Mouse (Mus musculus) cerebellum, postnatal 25 days (tissue): ENCODE results near the gene Gadl1.
A peak's percentile ranks its signal among the peaks of the same experiment; 100 is the strongest.

ENCODE experiments used
- DNase-seq, 2 experiments: peaks; one replicate each; pipeline ENCODE4 v3.0.0; 2021; ENCODE audit warnings: mixed read lengths in 2 of 2

Gene Gadl1

DNA sequence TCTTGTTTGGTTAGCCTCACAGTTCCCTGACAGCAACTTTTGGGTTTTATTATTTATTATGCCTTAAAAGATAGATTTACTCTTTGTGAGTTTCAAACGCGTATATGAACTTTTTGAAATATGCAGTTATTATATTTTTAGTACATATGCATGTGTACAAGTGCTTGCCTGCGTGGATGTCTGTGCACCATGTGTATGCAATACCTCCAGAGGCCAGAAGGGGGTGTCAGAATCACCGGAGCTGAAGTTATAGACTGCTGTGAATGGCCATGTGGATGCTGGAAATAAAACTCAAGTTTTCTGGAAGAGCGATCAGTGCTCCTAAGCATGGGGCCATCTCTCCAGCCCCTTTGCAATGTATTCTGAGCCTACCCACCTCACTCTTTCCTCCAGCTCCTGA is 28.7 kb downstream of the Gadl1 start:
- DNase-seq, result no peak

DNA sequence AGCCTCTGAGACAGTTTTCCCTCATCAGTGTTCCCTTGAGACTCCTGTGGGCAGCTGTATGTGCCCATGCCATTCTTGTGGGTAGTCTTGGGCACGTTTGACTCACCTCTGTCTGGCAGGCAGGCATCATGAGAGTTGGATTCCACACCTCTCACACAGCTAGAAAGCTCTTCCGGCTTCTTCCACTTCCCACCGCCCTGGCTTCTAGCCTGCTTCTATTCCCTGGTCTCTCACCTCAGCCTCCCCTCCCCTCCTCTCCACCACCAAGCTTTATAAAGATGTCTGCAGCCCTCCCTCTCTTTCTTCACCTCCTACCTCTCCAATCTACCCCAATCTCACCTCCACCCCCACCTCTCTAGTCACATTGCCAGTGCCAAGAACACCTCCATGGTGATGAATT is 30.2 kb downstream of the Gadl1 start:
- no peak for DNase-seq

DNA sequence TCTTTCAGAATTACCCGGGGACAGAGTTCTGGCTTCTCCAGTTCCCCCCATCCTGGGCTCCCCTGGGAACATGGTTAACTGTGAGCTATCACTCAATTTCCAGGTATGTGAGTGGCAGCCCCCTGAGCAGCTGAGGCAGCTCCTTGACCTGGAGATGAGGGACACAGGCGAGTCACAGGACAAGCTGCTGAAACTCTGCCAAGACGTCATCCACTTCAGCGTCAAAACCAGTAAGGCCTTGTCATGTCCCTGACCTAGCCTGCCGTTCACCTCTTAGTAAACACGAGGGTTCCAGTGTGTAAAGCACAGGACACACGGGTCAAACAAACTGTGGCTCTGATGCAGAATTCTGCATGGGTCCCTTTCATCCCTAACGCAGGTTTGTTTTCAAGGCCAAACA is 31.9 kb downstream of the Gadl1 start:
- DNase-seq, result no peak

DNA sequence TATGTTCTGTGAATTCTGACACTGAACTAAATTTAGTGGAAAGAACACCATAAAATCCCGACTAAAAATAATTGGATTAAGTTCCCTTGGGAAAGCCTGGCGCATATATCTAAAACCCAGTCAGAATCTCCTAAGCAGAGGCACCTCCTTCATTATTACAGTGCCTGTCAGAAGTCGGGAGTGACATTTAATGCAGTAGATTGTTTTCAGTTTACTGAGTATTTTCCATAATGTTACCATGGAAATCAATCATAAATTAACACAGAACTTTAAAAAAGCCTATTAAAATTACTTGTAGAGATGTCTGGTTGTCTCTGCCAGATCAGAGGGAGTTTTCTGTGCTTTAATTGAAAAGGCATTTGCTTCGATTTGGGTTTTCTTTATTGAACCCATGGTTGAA is 33.2 kb downstream of the Gadl1 start:
- no peak for DNase-seq

DNA sequence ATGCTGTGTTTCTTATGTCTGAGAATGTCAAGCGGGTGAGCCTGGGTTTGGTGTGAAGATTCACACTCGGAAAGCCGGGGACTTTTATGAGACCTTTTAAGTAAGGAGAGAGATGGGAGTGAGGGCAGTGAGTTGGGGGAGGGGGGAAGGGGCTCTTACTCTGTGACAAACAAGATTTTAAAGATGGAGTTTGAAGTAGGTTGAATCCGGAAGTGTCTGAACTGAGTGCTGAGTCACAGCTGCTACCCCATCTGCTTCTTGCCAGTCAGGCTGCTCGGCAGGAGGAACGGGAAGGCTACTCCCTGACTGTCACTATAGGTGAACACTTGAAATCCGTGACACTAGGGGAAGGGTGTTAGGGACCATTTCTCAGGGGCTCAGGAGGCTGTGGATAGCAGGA is 33.7 kb downstream of the Gadl1 start:
- DNase-seq, result peak; percentile 5 to 21

DNA sequence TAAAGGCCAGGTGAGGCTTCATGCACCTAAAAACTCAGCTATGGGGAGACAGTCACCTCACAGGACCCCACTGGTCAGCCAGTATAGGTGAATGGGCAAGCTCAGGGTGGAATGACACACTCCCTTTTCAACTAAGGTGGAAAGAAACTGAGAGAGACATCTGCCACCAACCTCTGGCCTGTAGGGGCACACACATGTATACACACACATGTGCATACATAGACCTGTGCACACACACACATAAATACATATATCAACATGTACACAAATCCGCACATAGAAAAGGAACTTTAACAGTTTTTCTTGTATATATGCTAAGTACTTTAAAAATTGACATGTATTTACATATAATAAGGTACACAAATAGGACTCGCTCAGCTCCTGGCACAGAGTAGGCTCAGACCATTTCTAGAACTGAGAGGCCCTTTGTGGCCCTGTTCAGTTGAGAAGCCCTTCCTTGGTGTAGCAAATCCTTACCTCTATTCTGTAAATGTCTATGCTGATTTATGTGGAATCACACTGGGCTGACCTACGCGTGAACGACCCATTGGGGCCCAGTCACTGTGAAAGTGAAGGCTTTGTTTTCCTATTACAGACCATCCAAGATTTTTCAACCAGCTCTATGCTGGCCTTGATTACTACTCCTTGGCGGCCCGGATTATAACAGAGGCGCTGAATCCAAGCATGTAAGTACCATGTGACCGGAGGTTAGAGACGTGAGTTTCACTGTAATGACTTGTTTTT is 34.5 kb downstream of the Gadl1 start:
- no peak for DNase-seq

DNA sequence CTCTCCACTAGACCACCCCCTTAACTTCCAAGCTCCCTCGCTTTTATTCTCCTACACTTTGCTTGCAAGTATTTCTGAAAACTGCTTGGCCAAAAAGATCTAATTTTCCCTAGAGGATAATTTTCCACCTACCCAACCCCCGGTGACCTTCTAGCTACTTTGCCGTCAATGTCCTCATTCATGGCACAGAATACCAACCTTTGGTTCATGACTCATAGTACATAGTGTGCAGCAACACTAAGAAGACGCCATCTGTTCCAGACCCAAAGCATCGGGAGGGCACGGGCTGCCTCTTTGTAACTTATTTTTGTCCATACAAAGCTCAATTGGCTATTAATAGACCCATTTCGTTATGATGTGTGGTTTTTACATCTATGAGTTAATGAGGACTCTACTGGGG is 55.8 kb downstream of the Gadl1 start:
- no peak for DNase-seq

DNA sequence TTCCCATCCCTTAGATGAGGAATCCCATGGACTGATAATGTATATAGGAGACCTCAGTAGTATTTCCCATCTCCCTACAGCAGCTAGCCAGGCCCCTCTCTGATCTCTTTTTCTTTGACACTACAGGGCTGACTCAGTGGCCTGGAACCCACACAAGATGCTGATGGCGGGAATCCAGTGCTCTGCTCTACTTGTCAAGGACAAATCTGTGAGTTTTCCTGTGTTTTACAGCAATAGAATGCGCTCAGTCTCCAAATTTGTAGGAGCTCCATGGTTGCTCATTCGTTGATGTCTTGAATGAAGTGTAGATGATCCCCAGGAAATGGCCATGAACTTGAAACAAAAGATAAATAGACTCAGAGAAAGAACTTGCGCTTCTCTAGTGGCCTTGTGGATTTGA is 56.9 kb downstream of the Gadl1 start:
- no peak for DNase-seq

DNA sequence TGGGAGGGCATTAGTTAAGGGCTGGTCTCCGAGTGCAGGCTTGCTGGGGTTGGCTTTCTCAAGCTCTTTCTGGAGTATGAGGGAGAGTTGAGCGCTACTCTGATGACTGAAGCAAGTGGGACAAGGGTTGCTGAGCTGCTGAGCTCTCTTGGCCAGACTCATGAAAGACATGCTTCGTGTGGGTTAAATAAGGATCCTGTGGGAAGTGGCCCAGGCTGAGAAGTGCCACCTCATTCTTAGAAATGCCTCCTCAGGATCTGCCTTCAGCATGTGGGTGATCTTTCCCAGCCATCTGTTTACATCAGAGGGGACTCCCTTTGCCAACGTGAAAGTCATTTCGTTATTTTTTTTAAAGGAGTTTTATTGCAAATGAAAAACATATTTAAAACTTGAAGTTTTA is 57.5 kb downstream of the Gadl1 start:
- no peak for DNase-seq

DNA sequence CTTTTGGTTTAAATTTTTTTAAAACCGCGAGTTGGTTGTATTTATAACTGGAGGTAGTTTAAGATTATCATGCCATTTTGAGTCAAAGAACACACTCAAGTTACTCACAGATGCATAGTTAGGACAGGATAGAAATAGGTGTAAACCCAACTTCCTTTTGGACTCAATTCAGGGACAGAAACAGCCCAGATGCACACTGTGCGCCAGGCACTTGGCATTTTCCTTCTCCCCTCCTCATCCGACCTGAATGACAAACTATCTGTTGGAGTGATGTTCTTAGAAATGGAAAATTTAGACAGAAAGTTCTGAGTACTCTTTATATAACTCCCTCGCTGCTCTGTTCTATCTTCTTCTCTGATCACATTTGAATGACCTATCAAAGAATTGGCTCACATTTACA is 58.4 kb downstream of the Gadl1 start:
- DNase-seq, result no peak

DNA sequence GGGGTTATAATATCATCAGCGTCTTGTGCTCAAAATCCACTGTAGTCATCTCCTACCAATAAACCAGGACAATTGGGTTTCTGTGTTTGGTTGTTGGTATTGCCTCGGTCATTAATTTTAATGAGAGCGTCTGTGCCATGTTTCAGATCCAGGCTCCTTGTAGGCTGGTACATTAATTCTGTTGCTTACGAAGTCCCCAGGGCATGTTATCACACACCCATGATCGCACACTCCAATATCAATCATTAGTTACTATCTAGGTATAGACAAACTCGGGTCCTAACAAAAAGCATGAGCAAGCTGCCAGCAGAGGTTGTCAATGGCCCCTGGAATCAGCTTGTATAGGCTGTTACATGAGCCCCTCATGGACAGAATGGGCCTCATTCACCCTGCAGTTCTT is 67.6 kb downstream of the Gadl1 start:
- no peak for DNase-seq

DNA sequence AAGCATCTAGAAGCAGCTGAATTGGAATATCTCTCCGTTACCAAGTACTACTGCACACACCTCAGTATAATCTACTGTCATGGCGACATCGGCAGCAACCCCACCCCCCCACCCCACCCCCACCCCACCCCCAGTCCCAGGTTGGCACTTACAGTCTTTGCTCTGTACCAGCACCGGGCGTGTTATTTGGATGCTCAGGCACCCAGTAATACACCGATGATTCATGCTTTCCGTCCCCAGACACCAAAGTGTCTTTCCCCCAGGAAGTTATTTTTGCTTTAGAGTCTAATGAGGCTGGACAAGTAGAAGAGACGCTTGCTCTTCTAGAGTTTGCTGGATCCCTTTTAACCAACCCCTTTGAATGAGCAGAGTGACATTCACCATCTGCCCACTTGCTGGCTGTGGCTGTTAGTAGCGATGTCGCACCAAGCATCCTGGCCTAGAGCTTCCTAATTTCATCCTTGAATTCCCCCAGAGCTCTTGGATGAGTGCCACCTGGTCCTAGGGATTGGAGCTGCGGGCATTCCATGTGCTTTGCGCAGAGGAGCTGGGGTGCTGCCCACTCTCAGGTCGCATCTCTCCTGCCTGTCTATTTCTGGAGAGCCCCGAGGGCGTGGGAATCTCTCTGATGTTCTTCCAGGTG is 68.5 kb downstream of the Gadl1 start:
- peak; percentile 89 to 94 for DNase-seq

DNA sequence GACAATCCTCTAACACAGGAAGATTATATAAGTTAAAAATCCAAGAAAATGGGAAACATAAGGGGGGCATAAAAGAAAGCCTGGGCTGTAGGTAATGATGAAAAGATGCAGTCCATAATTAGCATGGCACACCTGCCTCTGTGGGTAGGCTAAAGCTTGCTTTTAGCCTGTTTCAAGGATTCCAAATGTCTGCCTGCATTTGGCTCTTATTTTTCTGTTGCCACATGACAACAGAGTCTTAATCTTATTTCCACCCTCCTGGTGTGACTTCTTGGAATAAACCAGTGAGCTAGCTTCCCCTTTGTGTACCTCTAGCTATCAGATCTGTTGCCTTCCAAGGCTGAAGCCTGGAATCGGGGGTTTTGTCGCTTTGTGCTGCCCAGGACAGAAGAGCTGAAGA is 69.2 kb downstream of the Gadl1 start:
- DNase-seq, result no peak

DNA sequence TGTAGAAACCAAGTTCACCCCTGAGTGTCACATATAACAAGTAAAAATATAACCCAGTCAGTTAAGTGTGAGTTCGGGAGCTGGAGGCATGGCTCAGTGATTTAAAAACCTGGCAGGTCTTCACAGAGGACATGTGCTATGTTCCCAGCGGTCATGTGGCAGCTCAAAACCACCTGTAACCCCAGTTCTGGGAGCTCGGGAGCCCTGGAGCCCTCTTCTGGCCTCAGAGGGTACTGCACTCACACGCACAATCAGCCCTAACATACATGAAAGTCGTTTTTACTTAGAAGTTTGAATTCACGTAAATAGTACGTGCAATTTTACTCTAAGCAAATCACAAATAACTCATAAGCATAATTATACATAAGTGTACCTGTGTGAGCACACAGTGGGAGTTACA is 81.4 kb downstream of the Gadl1 start:
- no peak for DNase-seq

DNA sequence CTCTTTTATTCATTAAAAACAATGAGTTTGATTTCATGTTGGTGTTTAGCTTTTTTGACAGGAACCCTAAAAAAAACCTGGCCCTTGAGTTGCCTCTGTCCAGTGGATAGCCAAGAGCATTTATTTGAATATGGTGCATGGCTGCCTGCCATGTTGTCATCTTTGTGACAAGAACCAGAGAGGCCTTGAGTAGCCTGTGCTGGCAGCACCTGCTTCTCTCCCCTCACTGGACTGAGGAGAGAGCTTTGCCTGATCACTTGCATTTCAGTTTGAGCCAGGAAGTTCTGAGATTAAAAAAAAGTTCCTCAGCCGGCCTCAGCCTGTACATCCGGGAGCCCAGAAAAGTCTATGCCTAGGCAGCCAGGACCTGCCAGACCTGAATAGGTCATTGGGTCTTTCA is 85.5 kb downstream of the Gadl1 start:
- no peak for DNase-seq

DNA sequence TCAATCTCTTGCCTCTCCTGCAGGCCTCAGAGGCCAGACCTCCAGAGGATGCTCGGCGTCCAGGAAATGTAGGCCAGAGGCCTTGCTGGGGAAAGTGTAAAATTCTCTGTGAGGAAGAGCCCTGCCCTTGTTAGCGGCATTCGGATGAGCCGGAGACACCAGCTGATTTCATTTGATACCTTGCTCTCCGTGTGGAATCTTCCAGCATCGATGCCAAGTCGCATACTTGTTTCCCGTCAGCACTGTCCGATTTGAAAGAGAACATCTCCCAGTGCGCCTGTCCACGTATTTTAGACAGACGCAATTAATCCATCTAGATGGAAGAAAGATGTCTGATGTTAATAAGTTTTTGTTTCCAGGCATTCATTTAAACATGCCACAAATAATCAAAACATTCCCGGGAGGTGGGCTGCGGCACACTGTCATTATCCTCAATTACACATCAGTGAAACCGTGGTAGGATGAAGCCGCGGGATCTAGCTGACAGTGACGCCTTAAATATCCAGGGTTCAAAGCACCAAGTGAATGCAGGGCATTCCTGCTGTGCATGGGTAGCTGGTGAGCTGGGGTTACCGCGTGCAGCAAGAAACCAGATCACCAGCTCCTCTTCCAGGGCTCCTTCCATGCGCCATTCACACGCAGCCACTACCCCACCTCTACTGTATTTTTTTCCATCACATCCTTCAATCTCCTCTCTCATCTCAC is 86.8 kb downstream of the Gadl1 start:
- DNase-seq, result no peak

DNA sequence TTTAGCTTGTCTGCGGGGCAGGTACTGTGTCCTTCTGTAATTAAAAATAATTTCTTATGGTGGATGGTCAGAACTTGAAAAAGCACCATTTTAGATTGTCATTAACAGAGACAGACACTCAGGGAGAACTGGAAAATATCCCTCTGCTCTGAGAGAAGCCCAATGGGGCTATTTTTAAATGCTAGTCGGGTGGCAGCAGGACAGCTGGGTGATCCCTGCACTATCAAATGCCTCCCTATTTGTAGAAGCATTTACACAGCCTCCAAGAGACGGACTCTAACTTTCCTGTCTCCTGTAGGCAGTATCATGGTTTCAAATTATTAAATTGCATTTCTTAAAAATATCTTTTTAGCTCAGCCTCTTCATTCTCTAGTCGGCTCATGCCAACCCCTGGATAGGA is 89.1 kb downstream of the Gadl1 start:
- no peak for DNase-seq

DNA sequence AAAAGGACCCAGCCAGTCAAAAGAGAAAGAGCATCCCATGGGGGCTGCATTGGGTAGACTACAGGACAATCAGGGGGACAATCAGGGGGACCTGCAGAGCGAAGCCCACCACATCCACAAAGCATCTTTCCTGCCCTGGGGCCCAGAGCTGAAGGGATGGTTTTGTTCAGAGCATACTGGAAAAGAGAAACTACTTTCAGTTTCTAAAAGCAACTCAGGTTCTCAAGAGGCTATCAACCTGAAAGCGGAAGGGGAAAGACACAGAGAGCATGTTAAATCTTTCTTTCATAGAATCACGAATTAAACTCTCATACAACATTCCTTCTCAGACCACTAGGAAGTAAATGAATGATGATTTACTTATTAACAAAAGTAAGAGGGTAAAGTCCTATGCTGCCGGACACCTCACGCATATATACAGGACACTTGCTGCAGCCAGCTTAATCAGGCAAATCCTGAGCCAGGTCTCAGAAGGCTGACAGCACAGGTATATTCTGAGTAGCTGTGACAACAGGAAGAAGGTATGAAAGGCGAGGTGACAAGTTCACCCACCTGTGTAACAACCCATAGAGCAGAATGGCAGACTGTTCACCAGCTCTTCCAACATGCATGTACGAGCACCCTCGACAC is 90.2 kb downstream of the Gadl1 start:
- DNase-seq, result no peak

DNA sequence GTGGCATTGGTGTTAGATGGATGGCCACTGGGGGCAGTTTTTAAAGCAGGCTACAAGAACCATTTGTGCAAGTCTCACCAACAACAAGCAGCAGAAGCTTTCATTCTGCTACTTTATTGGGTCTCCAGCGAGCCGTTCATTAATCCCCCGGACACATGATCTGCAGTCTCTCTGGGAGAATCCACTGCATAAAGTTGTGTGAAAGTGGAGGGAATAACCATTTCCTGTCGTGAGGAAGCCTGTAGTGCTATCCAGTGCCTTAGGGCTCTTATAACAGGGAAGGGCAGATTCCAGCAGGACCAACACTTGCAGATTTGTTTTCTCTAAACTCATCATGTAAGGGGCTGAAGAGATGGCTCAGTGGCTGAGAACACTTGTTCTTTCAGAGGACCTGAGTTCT is 104.7 kb downstream of the Gadl1 start:
- DNase-seq, result no peak

DNA sequence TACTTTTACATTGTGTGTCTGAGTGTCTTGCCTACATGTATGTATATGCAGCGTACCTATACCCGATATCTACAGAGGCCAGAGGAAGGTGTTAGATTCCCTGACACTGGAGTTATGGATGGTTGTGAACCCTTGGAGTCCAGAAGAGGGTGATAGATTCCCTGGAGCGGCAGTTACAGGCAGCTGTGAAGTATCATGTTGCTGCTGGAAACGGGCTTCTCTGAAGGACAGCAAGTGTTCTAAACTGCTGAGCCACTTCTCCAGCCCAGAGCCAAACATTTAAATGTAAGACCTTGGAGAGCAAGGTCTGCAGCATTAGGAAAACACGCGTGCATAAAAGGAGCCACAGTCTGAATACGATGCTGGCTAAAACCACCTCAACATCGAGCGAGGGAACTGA is 107.0 kb downstream of the Gadl1 start:
- no peak for DNase-seq

DNA sequence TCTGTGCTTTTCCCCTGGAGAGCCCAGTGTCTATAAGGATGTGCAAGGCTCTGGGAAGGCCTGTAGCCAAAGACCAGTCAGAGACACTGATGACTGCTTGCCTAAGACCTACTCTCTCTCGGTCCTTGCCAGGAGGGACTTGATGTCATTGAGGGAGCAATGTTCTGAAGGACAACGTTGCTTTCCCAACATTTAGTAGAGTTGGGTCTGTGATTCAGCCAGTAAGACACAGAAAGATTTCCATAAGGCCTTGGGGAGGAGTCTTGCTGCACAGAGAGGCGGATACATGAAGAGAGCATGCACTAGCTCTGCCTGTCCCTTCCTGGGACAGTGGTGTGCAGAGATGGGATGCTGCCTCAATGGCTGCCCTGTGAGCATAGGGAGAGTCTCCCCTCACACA is 107.8 kb downstream of the Gadl1 start:
- no peak for DNase-seq

DNA sequence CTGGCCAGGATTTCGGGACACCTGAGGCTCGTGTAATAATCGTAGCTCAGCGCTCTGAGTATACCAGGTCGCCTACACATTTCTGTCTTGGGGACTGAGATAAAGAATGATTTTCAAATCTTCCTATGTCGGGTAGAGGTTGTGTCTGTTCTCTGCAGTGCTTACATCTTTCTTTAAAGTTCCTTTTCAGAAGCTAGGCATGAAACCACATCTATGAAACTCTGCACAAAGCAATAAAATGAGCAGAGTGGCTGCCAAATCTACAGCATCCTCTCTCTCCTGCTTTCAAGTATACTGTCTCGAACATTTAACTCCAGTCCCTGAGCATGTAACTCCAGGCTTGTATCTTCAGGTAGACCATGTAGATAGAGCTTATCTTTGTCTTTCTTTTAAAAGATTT is 109.3 kb downstream of the Gadl1 start:
- no peak for DNase-seq

DNA sequence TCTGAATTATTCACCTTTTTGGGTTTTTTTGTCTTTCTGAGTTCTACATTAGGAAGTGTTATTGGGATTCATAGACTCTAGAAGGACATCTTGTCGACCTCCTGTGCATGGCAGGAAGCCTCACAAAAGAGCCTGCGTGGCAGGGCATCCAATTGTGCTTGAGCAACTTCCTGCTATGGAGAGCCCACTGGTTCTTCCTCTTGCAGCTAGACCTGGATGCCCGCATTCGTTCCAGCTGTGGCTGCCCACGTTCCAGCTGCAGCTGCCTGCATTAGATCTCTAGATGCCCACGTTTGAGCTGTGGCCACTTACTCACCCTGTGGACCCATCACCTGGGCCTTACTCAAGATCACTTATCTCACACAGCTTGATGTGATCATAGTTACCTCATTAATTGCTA is 116.1 kb downstream of the Gadl1 start:
- DNase-seq, result no peak

DNA sequence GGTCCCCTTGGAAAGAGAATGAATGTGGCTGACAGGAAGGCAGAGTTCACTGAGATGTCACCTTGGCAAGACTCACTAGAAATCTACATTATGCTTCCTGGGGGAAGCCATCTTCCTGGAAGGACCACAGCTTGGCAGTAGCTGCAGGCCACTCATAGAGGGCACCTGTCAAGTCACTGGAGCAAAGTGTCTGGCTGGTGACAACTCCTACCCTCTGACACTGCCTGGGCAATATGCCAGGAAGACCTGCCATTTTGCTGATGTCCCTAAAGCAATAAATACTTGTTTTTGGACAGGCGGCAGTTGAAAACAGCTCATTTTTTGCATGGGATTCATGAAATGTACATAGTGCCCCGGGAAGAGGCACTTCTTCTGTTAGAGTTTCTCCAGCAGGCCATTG is 119.8 kb downstream of the Gadl1 start:
- peak in 1 of 2 experiments; percentile 5 for DNase-seq
